Mouse (Mus musculus): Measurements from ENCODE around the gene Zfp316. TPM values are rescaled to one million over a fixed set of nuclear protein-coding genes. Genes with fewer than 3 reads are reported as not detected.

Gene Zfp316
- polyA plus RNA-seq, 1 experiment from 2014 or later: 4.6 TPM

DNA sequence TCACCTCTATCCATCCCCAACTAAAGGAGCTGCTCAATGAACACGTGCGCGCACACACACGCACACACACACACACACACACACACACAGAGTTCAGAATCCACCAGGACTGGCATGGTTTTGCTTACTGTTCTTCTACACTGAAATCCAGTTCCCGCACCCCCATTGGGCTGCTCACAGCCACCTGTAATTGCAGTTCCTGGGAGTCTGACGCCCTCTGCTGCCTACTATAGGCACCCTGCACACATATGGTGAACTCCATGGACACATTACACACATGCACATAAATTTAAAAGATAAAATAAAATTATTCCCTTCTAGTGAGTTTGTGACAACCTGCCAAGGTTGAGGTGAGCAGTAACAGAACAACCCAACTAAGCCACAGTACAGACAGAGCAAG lies 14.9 kb upstream of the Zfp316 start:
- ATAC-seq (ENCODE audit: insufficient number of reproducible peaks, low FRiP score): no peak
- Histone ChIP-seq H3K4me3 (no peak overlapping the region), H3K36me3 (no peaks in the 10 kb centered on the region), H3K9me3 (replicated peaks) (no peaks in the 10 kb centered on the region), H3K27me3 (replicated peaks) (peaks cover 90% of the 10 kb centered on the region), H3K9ac (no peak overlapping the region), H3K4me2 (no peak overlapping the region), H3K4me1 (replicated peaks) (peaks cover 14% of the 10 kb centered on the region), H3K27ac (ENCODE audit: poor library complexity, severe bottlenecking) (no peak overlapping the region)
- WGBS: 39% methylated on average over 6 of the region's 6 CpGs

DNA sequence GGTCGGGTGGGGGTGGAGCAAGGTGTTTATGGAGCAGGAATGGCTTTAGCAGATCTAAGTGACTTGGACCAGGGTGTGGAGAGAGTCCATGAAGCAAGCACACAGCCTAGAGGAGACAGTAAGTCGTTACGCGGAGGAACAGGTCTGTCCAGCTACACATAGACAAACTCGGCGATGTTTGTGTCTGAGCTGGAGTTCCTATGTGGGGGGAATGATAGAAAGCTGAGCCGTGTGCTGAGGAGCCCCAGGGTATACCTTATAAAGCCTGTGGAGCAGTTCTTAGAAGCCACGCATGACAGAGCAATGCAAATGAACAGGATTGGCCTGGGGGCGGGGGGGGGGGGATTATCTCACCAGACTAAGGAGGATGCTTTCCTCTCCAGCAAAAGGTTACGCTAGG lies 9.4 kb upstream of the Zfp316 start:
- WGBS: 44% methylated on average over 10 of the region's 10 CpGs
- Histone ChIP-seq H3K4me2 (no peak overlapping the region), H3K27me3 (replicated peaks) (peaks cover 84% of the 10 kb centered on the region), H3K4me3 (no peak overlapping the region), H3K4me1 (replicated peaks) (no peaks in the 10 kb centered on the region), H3K36me3 (no peaks in the 10 kb centered on the region), H3K27ac (ENCODE audit: poor library complexity, severe bottlenecking) (no peak overlapping the region), H3K9me3 (replicated peaks) (no peaks in the 10 kb centered on the region), H3K9ac (no peak overlapping the region)
- ATAC-seq (ENCODE audit: insufficient number of reproducible peaks, low FRiP score): no peak

DNA sequence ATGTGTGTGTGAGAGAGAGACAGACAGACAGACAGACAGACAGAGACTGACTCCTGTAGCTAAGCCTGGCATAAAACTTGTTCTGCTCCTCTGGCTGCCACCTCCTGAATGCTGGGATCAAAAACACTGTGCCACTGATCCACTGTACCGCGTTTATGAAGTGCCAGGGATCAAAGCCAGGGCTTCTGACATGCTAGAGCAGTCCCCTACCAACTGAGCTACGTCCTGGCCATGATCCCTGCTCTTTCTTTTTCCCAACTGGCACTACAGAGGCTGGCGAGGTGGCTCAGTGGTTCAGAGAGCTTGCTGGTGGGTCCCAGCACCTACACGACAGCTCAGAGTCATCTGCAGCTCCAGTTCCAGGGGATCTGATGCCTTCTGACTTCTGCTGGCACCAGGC lies 5.9 kb upstream of the Zfp316 start:
- no peak overlapping the region for H3K4me2 ChIP-seq
- peaks cover 6% of the 10 kb centered on the region for H3K4me1 ChIP-seq (replicated peaks)
- H3K27me3 ChIP-seq (replicated peaks): peaks cover 65% of the 10 kb centered on the region
- H3K36me3 ChIP-seq: no peaks in the 10 kb centered on the region
- H3K27ac ChIP-seq (ENCODE audit: poor library complexity, severe bottlenecking): no peak overlapping the region
- no peaks in the 10 kb centered on the region for H3K9me3 ChIP-seq (replicated peaks)
- no peak for ATAC-seq (ENCODE audit: insufficient number of reproducible peaks, low FRiP score)
- no peak overlapping the region for H3K9ac ChIP-seq
- H3K4me3 ChIP-seq: no peak overlapping the region
- WGBS: 52% methylated on average over 5 of the region's 5 CpGs

DNA sequence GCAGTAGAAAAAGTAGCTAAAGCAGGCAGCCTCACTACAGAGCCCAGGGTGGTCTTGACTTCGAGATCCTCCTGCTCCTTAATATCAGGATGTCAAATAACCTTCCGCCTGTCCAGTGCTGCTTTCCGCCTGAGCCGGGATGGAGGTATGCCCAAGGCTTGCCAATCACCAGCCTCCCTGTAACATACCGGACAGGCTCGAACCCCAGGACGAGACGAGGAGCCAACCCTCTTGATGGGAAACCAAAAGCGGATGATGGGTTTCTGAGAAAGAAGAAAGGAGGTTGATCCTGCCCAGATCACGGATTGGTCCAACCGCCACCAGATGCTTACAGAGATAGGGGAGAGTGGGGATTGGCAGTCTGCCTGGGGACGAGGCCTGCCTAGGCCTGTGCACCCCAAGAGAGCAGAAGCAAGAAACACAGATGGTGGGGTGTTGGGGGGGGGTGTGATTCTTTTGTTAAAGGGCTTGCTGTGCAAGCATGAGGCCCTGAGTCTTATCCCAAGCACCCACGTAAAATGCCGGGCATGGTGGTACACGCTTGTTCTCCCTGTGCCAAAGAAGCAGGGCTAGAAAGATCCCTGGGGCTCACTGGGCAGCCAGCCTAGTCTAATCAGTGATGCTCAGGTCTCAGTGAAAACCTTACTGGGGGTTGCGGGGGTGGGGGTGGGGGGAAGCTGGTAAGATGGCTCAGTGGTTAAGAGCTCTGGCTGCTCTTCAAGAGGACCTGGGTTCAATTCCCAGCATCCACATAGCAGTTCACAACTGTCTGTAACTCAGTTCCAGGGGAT lies 2.9 kb upstream of the Zfp316 start:
- Histone ChIP-seq H3K4me2 (no peak overlapping the region), H3K27ac (ENCODE audit: poor library complexity, severe bottlenecking) (no peak overlapping the region), H3K36me3 (no peaks in the 10 kb centered on the region), H3K27me3 (replicated peaks) (peaks cover 40% of the 10 kb centered on the region), H3K9ac (no peak overlapping the region), H3K4me1 (replicated peaks) (peaks cover 25% of the 10 kb centered on the region), H3K9me3 (replicated peaks) (no peaks in the 10 kb centered on the region), H3K4me3 (no peak overlapping the region)
- ATAC-seq (ENCODE audit: insufficient number of reproducible peaks, low FRiP score): no peak
- 83% methylated on average over 16 of the region's 16 CpGs for WGBS

DNA sequence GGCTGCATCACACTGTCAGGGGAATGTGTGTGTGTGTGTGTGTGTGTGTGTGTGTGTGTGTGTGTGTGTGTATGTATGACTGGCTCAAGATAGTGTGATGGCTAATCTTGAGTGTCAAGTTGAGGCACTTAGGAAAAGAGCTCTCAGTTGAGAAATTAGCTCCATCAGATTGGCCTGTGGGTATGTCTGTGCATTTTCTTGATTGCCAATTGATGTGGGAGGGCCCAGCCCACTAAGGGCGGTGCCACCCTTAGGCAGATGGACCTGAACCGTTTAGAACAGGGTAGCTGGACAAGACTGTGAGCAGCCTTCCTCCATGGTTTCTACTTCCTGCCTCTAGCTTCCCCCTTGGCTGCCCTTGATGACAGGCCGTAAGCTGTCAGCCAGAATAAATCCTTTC lies 2.3 kb upstream of the Zfp316 start:
- H3K4me1 ChIP-seq (replicated peaks): peaks cover 25% of the 10 kb centered on the region
- no peak overlapping the region for H3K27ac ChIP-seq (ENCODE audit: poor library complexity, severe bottlenecking)
- WGBS: 73% methylated on average over 3 of the region's 3 CpGs
- no peaks in the 10 kb centered on the region for H3K36me3 ChIP-seq
- no peak overlapping the region for H3K9ac ChIP-seq
- H3K27me3 ChIP-seq (replicated peaks): peaks cover 34% of the 10 kb centered on the region
- no peak overlapping the region for H3K4me3 ChIP-seq
- no peaks in the 10 kb centered on the region for H3K9me3 ChIP-seq (replicated peaks)
- no peak for ATAC-seq (ENCODE audit: insufficient number of reproducible peaks, low FRiP score)
- H3K4me2 ChIP-seq: no peak overlapping the region

DNA sequence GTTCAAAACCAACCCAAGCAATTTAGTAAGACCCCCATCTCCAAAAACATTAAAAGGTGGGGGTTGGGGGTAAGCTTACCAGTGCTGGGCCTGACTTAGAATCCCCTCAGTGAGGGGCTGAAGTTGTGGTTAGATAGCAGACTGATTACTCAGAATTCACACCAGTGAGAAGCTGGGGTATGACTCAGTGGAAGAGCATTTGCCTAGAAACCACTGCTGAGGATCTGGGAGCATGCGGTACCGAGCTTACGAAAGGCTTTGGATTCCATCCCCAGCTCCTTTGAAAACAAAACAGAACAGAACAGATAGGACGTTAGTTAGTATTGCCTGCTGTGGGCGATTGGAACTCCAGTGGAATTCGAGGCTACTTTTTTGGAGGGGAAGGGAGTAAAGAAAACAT lies 1.8 kb upstream of the Zfp316 start:
- Histone ChIP-seq H3K27me3 (replicated peaks) (peaks cover 30% of the 10 kb centered on the region), H3K4me3 (no peak overlapping the region), H3K36me3 (no peaks in the 10 kb centered on the region), H3K9ac (no peak overlapping the region), H3K9me3 (replicated peaks) (no peaks in the 10 kb centered on the region), H3K27ac (ENCODE audit: poor library complexity, severe bottlenecking) (no peak overlapping the region), H3K4me1 (replicated peaks) (peaks cover 25% of the 10 kb centered on the region), H3K4me2 (no peak overlapping the region)
- ATAC-seq (ENCODE audit: insufficient number of reproducible peaks, low FRiP score): no peak
- WGBS: 61% methylated on average over 6 of the region's 6 CpGs

DNA sequence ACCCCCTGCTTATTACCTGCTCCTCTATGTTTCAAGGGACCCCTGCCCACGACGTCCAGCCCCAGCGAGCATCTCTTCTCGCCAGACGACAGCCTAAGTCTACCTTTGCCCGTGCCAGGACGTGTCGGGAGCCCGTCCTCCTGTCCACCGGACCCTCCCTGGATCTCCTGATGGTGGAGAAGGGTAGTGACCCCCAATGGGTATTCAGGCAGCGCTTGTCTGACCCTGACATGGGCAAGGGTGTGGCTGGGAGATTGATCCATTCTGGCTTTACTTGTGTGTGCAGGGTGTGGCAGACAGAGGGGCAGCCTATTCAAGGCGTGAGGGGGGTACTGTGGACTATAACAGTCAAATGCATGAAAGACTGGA lies 313 bp upstream of the Zfp316 start:
- Histone ChIP-seq H3K9me3 (replicated peaks) (no peaks in the 10 kb centered on the region), H3K4me1 (replicated peaks) (peaks cover 31% of the 10 kb centered on the region), H3K4me3 (peak overlapping the region; percentile 95), H3K4me2 (peak overlapping the region; percentile 86), H3K36me3 (no peaks in the 10 kb centered on the region), H3K9ac (peak overlapping the region; percentile 94), H3K27ac (ENCODE audit: poor library complexity, severe bottlenecking) (0 out of 2 replicates have a peak overlapping the region, but pooled peaks have one; percentile 71), H3K27me3 (replicated peaks) (peaks cover 15% of the 10 kb centered on the region)
- 7% methylated on average over 12 of the region's 12 CpGs for WGBS
- peak; percentile 19; the same call in 1 of the 2 replicates for ATAC-seq (ENCODE audit: insufficient number of reproducible peaks, low FRiP score)

DNA sequence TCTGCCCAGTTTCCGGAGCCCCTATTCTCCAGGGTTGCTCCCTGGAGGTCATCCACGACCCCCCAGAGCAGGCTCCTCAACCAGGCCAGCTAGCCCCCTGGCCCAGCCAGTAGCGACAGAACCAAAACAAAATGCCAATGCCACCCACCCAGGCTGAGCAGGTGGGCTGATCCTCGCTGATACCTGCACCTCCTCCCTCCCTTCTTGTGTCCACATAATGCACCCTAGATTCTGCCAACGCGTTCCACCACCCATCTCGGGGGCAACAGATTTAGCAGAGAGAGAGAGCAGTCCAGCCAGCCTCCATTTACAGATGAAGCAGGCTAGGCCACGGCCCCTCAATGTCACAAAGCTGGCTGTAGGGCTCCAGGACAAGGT lies 848 bp downstream of the Zfp316 start:
- Histone ChIP-seq H3K4me2 (peak overlapping the region; percentile 86), H3K9me3 (replicated peaks) (no peaks in the 10 kb centered on the region), H3K4me3 (peak overlapping the region; percentile 95), H3K36me3 (peaks cover 8% of the 10 kb centered on the region), H3K27ac (ENCODE audit: poor library complexity, severe bottlenecking) (no peak overlapping the region), H3K9ac (peak overlapping the region; percentile 94), H3K27me3 (replicated peaks) (peaks cover 3% of the 10 kb centered on the region; the same call in 1 of the 2 replicates), H3K4me1 (replicated peaks) (peaks cover 37% of the 10 kb centered on the region)
- 29% methylated on average over 8 of the region's 8 CpGs for WGBS
- no peak for ATAC-seq (ENCODE audit: insufficient number of reproducible peaks, low FRiP score)

DNA sequence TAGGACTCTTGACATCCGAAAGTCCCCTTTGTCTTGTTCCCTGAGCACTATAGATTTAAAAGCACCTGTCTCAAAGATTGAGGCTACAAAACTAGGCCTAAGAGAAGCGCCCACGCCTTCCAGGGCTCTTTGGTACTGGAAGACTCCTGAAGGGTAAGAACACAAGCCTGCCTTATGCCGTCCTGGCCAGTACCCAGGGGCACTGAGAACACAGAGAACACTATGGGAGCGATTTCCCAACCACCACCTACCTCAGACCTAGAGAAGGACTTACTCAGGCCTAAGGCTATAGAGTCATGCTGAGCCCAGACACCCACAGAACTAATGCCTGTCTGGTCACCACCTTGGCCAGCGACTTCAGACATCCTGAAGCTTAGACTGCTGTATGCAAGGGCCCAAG lies 3.0 kb downstream of the Zfp316 start:
- 82% methylated on average over 6 of the region's 6 CpGs for WGBS

DNA sequence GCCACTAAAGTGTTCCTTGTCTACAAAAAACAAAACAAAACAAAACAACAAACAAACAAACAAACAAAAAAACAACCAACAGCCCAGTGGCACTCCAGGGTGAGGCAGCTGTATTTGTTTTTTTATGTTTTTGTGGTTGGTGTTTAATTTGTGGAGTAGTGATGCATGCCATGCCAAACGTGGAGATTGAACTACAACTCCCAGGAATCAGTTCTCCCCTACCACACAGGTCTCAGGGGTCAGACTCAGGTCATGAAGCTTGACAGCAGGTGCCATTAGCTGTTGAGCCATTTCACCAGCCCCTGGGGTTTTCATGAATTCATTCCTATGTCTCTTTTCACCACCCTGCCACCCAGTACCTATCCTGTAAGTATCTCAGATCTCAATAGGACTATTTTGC lies 4.4 kb downstream of the Zfp316 start:
- 64% methylated on average over 1 of the region's 1 CpGs for WGBS

More for the DNA sequence above, 3.0 kb downstream of the Zfp316 start:
- ATAC-seq (ENCODE audit: insufficient number of reproducible peaks, low FRiP score): no peak
- no peak overlapping the region for H3K4me3 ChIP-seq
- H3K27ac ChIP-seq (ENCODE audit: poor library complexity, severe bottlenecking): no peak overlapping the region
- H3K9ac ChIP-seq: no peak overlapping the region
- H3K36me3 ChIP-seq: peaks cover 30% of the 10 kb centered on the region
- no peak overlapping the region for H3K4me2 ChIP-seq
- peaks cover 37% of the 10 kb centered on the region for H3K4me1 ChIP-seq (replicated peaks)
- no peaks in the 10 kb centered on the region for H3K9me3 ChIP-seq (replicated peaks)
- peaks cover 8% of the 10 kb centered on the region; the same call in 1 of the 2 replicates for H3K27me3 ChIP-seq (replicated peaks)

DNA sequence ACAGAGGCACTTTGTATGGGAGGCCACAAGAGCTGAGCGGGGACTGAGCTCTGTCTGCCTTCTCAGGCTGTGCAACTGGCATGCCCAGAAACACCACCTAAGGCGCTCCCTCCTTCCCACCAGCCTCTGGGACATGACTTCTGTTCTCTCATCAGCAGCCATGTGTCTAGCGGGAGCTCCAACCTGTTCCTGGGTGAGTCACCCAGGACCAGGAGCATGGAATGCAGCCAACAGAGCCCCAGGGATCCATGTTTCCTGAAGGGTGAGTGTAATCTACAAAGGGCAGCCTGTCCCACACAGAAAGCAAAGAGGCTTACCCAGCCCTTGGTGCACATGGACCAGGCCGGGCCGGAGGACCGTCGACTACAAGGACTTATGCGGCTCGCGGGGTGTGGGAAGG lies 5.1 kb downstream of the Zfp316 start:
- WGBS: 80% methylated on average over 10 of the region's 10 CpGs
- Histone ChIP-seq H3K27me3 (replicated peaks) (peaks cover 11% of the 10 kb centered on the region; the same call in 1 of the 2 replicates), H3K4me2 (no peak overlapping the region), H3K27ac (ENCODE audit: poor library complexity, severe bottlenecking) (no peak overlapping the region), H3K9me3 (replicated peaks) (no peaks in the 10 kb centered on the region), H3K9ac (no peak overlapping the region), H3K4me1 (replicated peaks) (peaks cover 24% of the 10 kb centered on the region), H3K36me3 (peaks cover 44% of the 10 kb centered on the region), H3K4me3 (no peak overlapping the region)
- no peak for ATAC-seq (ENCODE audit: insufficient number of reproducible peaks, low FRiP score)

More for the DNA sequence above, 4.4 kb downstream of the Zfp316 start:
- Histone ChIP-seq H3K27ac (ENCODE audit: poor library complexity, severe bottlenecking) (no peak overlapping the region), H3K36me3 (peaks cover 37% of the 10 kb centered on the region), H3K4me1 (replicated peaks) (peaks cover 27% of the 10 kb centered on the region), H3K27me3 (replicated peaks) (peaks cover 8% of the 10 kb centered on the region; the same call in 1 of the 2 replicates), H3K9me3 (replicated peaks) (no peaks in the 10 kb centered on the region), H3K4me2 (no peak overlapping the region), H3K4me3 (no peak overlapping the region), H3K9ac (no peak overlapping the region)
- ATAC-seq (ENCODE audit: insufficient number of reproducible peaks, low FRiP score): no peak

DNA sequence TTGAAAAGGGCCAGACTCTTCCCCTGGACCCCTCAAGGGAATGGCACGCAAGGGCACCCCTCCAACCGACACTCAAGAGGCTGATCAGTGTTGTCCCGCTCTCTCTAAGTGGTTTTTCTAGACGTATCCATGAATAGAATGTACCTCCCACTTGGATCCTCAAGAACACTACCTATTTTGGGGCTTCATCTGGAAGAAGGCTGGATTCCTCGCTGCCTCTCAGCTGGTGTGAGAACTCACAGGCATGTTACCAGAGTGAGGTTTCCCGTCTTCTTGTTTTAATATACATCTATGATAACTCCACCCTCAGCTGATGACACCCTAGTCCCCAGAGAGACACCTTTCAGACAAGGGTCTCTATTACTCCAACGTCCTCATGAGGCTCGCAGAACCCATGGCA lies 8.2 kb downstream of the Zfp316 start:
- no peak overlapping the region for H3K9ac ChIP-seq
- peaks cover 58% of the 10 kb centered on the region for H3K36me3 ChIP-seq
- H3K9me3 ChIP-seq (replicated peaks): no peaks in the 10 kb centered on the region
- peaks cover 12% of the 10 kb centered on the region for H3K4me1 ChIP-seq (replicated peaks)
- no peak overlapping the region for H3K27ac ChIP-seq (ENCODE audit: poor library complexity, severe bottlenecking)
- H3K4me2 ChIP-seq: no peak overlapping the region
- WGBS: 80% methylated on average over 8 of the region's 8 CpGs
- no peak overlapping the region for H3K4me3 ChIP-seq
- ATAC-seq (ENCODE audit: insufficient number of reproducible peaks, low FRiP score): no peak
- peaks cover 36% of the 10 kb centered on the region for H3K27me3 ChIP-seq (replicated peaks)
